Mouse (Mus musculus) T-cell, adult 2 months (primary cell): Measurements from ENCODE around the gene Ldlrad3.

Experiments used
- DNase-seq: peaks from one replicate; pipeline ENCODE4 v3.0.0; 2022; ENCODE audit warnings: low spot score

Gene Ldlrad3

GRCm38 (mm10) chr2:102142654-102143271, 43.4 kb downstream of the Ldlrad3 start:
- no peak for DNase-seq

- no peak for DNase-seq
Measured at GRCm38 (mm10) chr2:102142197-102142623, 44.0 kb downstream of the Ldlrad3 start.

GRCm38 (mm10) chr2:102141199-102141598, 45.0 kb downstream of the Ldlrad3 start:
- DNase-seq, result no peak

- DNase-seq, result no peak
Measured at GRCm38 (mm10) chr2:102137922-102138321, 48.3 kb downstream of the Ldlrad3 start.

- DNase-seq, result no peak
Measured at GRCm38 (mm10) chr2:102136184-102136583, 50.0 kb downstream of the Ldlrad3 start.

GRCm38 (mm10) chr2:102134510-102135262, 51.5 kb downstream of the Ldlrad3 start:
- DNase-seq, result no peak

GRCm38 (mm10) chr2:102132945-102133558, 53.1 kb downstream of the Ldlrad3 start:
- no peak for DNase-seq

- no peak for DNase-seq
Measured at GRCm38 (mm10) chr2:102130198-102130845, 55.9 kb downstream of the Ldlrad3 start.

GRCm38 (mm10) chr2:102129235-102129634, 57.0 kb downstream of the Ldlrad3 start:
- DNase-seq, result no peak

GRCm38 (mm10) chr2:102128500-102129030, 57.6 kb downstream of the Ldlrad3 start:
- DNase-seq, result no peak

- DNase-seq, result no peak
Measured at GRCm38 (mm10) chr2:102127791-102128387, 58.3 kb downstream of the Ldlrad3 start.

GRCm38 (mm10) chr2:102127221-102127620, 59.0 kb downstream of the Ldlrad3 start:
- DNase-seq, result no peak

- no peak for DNase-seq
Measured at GRCm38 (mm10) chr2:102126076-102126475, 60.1 kb downstream of the Ldlrad3 start.

- no peak for DNase-seq
Measured at GRCm38 (mm10) chr2:102125042-102125441, 61.1 kb downstream of the Ldlrad3 start.

GRCm38 (mm10) chr2:102122146-102122515, 64.1 kb downstream of the Ldlrad3 start:
- DNase-seq, result no peak

- no peak for DNase-seq
Measured at GRCm38 (mm10) chr2:102121440-102122145, 64.6 kb downstream of the Ldlrad3 start.

- DNase-seq, result no peak
Measured at GRCm38 (mm10) chr2:102119751-102120505, 66.3 kb downstream of the Ldlrad3 start.

GRCm38 (mm10) chr2:102118988-102119460, 67.2 kb downstream of the Ldlrad3 start:
- no peak for DNase-seq

- DNase-seq, result no peak
Measured at GRCm38 (mm10) chr2:102117402-102117760, 68.8 kb downstream of the Ldlrad3 start.
